Mouse (Mus musculus): ENCODE measurements at regions not wholly inside any gene's neighbourhood (a gene's known extent, or its start where the extent isn't known, plus 50 kb on each side); places are given as distances from the start of the nearest gene placed in this dataset.
"Not testable (repeated sequence)": the region's sequence is repeated elsewhere in the genome, so short reads cannot be mapped to it uniquely, and the experiment has no call there.

- Histone ChIP-seq H3K27ac (ENCODE audit: insufficient read depth, low read length) (no peak overlapping the region), H3K4me3 (replicated peaks; ENCODE audit: insufficient read depth, low read depth, low read length) (no peak overlapping the region), H3K4me1 (ENCODE audit: control insufficient read depth, insufficient read depth, low read length) (no peaks in the 10 kb centered on the region), H3K27me3 (ENCODE audit: control insufficient read depth, insufficient read depth, low read length) (no peaks in the 10 kb centered on the region)
- 66% methylated on average over 1 of the region's 1 CpGs for WGBS
- no peak for TF ChIP-seq CTCF (IDR thresholded peaks at IDR 0.05; ENCODE audit: borderline replicate concordance, insufficient read depth, low read depth, low read length)
- TF ChIP-seq POLR2A (IDR thresholded peaks at IDR 0.05; ENCODE audit: borderline replicate concordance, insufficient read depth, low read length): no peak
- no peak for DNase-seq
These were observed 133.1 kb downstream of the Zxdb start for GRCm38 (mm10) chrX:94857501-94857900.

GRCm38 (mm10) chrX:94857954-94858353, 133.6 kb downstream of the Zxdb start:
- TF ChIP-seq POLR2A (IDR thresholded peaks at IDR 0.05; ENCODE audit: borderline replicate concordance, insufficient read depth, low read length): no peak
- no peak for TF ChIP-seq CTCF (IDR thresholded peaks at IDR 0.05; ENCODE audit: borderline replicate concordance, insufficient read depth, low read depth, low read length)
- H3K27ac ChIP-seq (ENCODE audit: insufficient read depth, low read length): no peak overlapping the region
- H3K27me3 ChIP-seq (ENCODE audit: control insufficient read depth, insufficient read depth, low read length): no peaks in the 10 kb centered on the region
- no peak for DNase-seq
- H3K4me3 ChIP-seq (replicated peaks; ENCODE audit: insufficient read depth, low read depth, low read length): no peak overlapping the region
- 70% methylated on average over 4 of the region's 4 CpGs for WGBS
- H3K4me1 ChIP-seq (ENCODE audit: control insufficient read depth, insufficient read depth, low read length): no peaks in the 10 kb centered on the region

- Histone ChIP-seq H3K27ac (ENCODE audit: insufficient read depth, low read length) (no peak overlapping the region), H3K4me1 (ENCODE audit: control insufficient read depth, insufficient read depth, low read length) (no peaks in the 10 kb centered on the region), H3K4me3 (replicated peaks; ENCODE audit: insufficient read depth, low read depth, low read length) (no peak overlapping the region), H3K27me3 (ENCODE audit: control insufficient read depth, insufficient read depth, low read length) (no peaks in the 10 kb centered on the region)
- 36% methylated on average over 1 of the region's 1 CpGs for WGBS
- TF ChIP-seq POLR2A (IDR thresholded peaks at IDR 0.05; ENCODE audit: borderline replicate concordance, insufficient read depth, low read length): no peak
- no peak for TF ChIP-seq CTCF (IDR thresholded peaks at IDR 0.05; ENCODE audit: borderline replicate concordance, insufficient read depth, low read depth, low read length)
- no peak for DNase-seq
These were observed 138.8 kb downstream of the Zxdb start for GRCm38 (mm10) chrX:94863123-94863522.

- 12% methylated on average over 15 of the region's 18 CpGs for WGBS
- Histone ChIP-seq H3K4me1 (ENCODE audit: control insufficient read depth, insufficient read depth, low read length) (no peaks in the 10 kb centered on the region), H3K27me3 (ENCODE audit: control insufficient read depth, insufficient read depth, low read length) (no peaks in the 10 kb centered on the region), H3K4me3 (replicated peaks; ENCODE audit: insufficient read depth, low read depth, low read length) (peak overlapping the region; percentile 23), H3K27ac (ENCODE audit: insufficient read depth, low read length) (no peak overlapping the region)
- TF ChIP-seq CTCF (IDR thresholded peaks at IDR 0.05; ENCODE audit: borderline replicate concordance, insufficient read depth, low read depth, low read length): peak; percentile 83
- no peak for TF ChIP-seq POLR2A (IDR thresholded peaks at IDR 0.05; ENCODE audit: borderline replicate concordance, insufficient read depth, low read length)
- DNase-seq: peak; percentile 81 to 84
These were observed 141.4 kb downstream of the Zxdb start for GRCm38 (mm10) chrX:94865531-94866502.

- not testable (repeated sequence) for DNase-seq; H3K27ac ChIP-seq (ENCODE audit: insufficient read depth, low read length); H3K27me3 ChIP-seq (ENCODE audit: control insufficient read depth, insufficient read depth, low read length); H3K4me3 ChIP-seq (replicated peaks; ENCODE audit: insufficient read depth, low read depth, low read length); H3K4me1 ChIP-seq (ENCODE audit: control insufficient read depth, insufficient read depth, low read length)
- 98% methylated on average over 2 of the region's 2 CpGs for whole genome bisulfite sequencing
These were observed 142.9 kb downstream of the Spin4 start for GRCm38 (mm10) chrX:94883547-94883946.

Data from cerebellum, adult 2 months (tissue).